Mouse (Mus musculus) kidney, postnatal 10 days (tissue): ENCODE results near the gene Smurf2.

Experiments used
- DNase-seq: peaks from one replicate; pipeline ENCODE4 v3.0.0; 2021; ENCODE audit warnings: mixed read lengths

Gene Smurf2

GRCm38 (mm10) chr11:106905707-106906106, 14.8 kb downstream of the Smurf2 start:
- DNase-seq: no peak

GRCm38 (mm10) chr11:106899804-106900203, 20.7 kb downstream of the Smurf2 start:
- DNase-seq: no peak

GRCm38 (mm10) chr11:106896561-106897168, 23.9 kb downstream of the Smurf2 start:
- DNase-seq: no peak

- DNase-seq: no peak
Observed at GRCm38 (mm10) chr11:106883656-106884055, 36.9 kb downstream of the Smurf2 start.

- no peak for DNase-seq
Observed at GRCm38 (mm10) chr11:106872650-106873049, 47.9 kb downstream of the Smurf2 start.

- no peak for DNase-seq
Observed at GRCm38 (mm10) chr11:106851438-106851837, 69.1 kb downstream of the Smurf2 start.

GRCm38 (mm10) chr11:106842002-106842401, 78.5 kb downstream of the Smurf2 start:
- no peak for DNase-seq

GRCm38 (mm10) chr11:106828079-106828478, 92.4 kb downstream of the Smurf2 start:
- DNase-seq: no peak

GRCm38 (mm10) chr11:106824403-106824802, 96.1 kb downstream of the Smurf2 start:
- DNase-seq: no peak

- no peak for DNase-seq
Observed at GRCm38 (mm10) chr11:106823741-106824140, 96.8 kb downstream of the Smurf2 start.

- DNase-seq: no peak
Observed at GRCm38 (mm10) chr11:106822911-106823310, 97.6 kb downstream of the Smurf2 start.

GRCm38 (mm10) chr11:106822491-106822890, 98.0 kb downstream of the Smurf2 start:
- no peak for DNase-seq

GRCm38 (mm10) chr11:106821397-106821796, 99.1 kb downstream of the Smurf2 start:
- DNase-seq: no peak

GRCm38 (mm10) chr11:106820972-106821371, 99.5 kb downstream of the Smurf2 start:
- peak; percentile 89 for DNase-seq

GRCm38 (mm10) chr11:106820252-106820651, 100.3 kb downstream of the Smurf2 start:
- no peak for DNase-seq

- DNase-seq: no peak
Observed at GRCm38 (mm10) chr11:106819595-106819994, 100.9 kb downstream of the Smurf2 start.

- DNase-seq: peak; percentile 53
Observed at GRCm38 (mm10) chr11:106818341-106818740, 102.2 kb downstream of the Smurf2 start.

GRCm38 (mm10) chr11:106817808-106818207, 102.7 kb downstream of the Smurf2 start:
- DNase-seq: peak; percentile 27

- DNase-seq: no peak
Observed at GRCm38 (mm10) chr11:106817156-106817555, 103.4 kb downstream of the Smurf2 start.

- DNase-seq: peak; percentile 44
Observed at GRCm38 (mm10) chr11:106816316-106816715, 104.2 kb downstream of the Smurf2 start.

- no peak for DNase-seq
Observed at GRCm38 (mm10) chr11:106815761-106816160, 104.8 kb downstream of the Smurf2 start.

- no peak for DNase-seq
Observed at GRCm38 (mm10) chr11:106815331-106815730, 105.2 kb downstream of the Smurf2 start.

GRCm38 (mm10) chr11:106814601-106815320, 105.8 kb downstream of the Smurf2 start:
- DNase-seq: peak; percentile 64

- no peak for DNase-seq
Observed at GRCm38 (mm10) chr11:106812410-106813136, 107.9 kb downstream of the Smurf2 start.
